Mouse (Mus musculus) brain, embryonic 14.5 days (tissue): Measurements from ENCODE around the gene Aldh16a1. TPM values are rescaled to one million over a fixed set of nuclear protein-coding genes. Genes with fewer than 3 reads are reported as not detected.
"Not testable (repeated sequence)": the region's sequence is repeated elsewhere in the genome, so short reads cannot be mapped to it uniquely, and the experiment has no call there.

ENCODE experiments used
- DNase-seq: peaks from one replicate; pipeline ENCODE4 v3.0.0-alpha.2; 2011; ENCODE audit warnings: low read depth
- CTCF ChIP-seq: fragments of 200-500 bp; IDR thresholded peaks from 2 replicates; pipeline ENCODE4 v1.5.1; 2012; ENCODE audit warnings: inconsistent platforms, mild to moderate bottlenecking, moderate library complexity, borderline replicate concordance; ENCODE audit not compliant: insufficient read depth, insufficient read length; ENCODE audit errors: extremely low read depth
- POLR2A ChIP-seq: fragments of 200-500 bp; IDR thresholded peaks from 2 replicates; pipeline ENCODE4 v1.6.1; 2012; ENCODE audit warnings: mild to moderate bottlenecking, inconsistent platforms, borderline replicate concordance; ENCODE audit not compliant: poor library complexity, insufficient read depth, insufficient read length, severe bottlenecking; ENCODE audit errors: extremely low read depth
- polyA plus RNA-seq: library from polyadenylated mRNA; depleted of rRNA; stranded (reverse); fragments of >200 nt; gene quantifications from 2 replicates; pipeline ENCODE4 v1.2.3, GENCODE M21; 2012

The Aldh16a1 gene
- polyA plus RNA-seq, 1 experiment = 26.4 TPM

GRCm38 (mm10) chr7:45126147-45126843 is 28.1 kb downstream of the Aldh16a1 start:
- TF ChIP-seq POLR2A = no peak
- no peak for TF ChIP-seq CTCF
- DNase-seq = no peak

- DNase-seq = not testable (repeated sequence)
Measured at GRCm38 (mm10) chr7:45125649-45126048, 28.7 kb downstream of the Aldh16a1 start.

GRCm38 (mm10) chr7:45125144-45125600 is 29.2 kb downstream of the Aldh16a1 start:
- peak; percentile 61 for DNase-seq
- TF ChIP-seq POLR2A (no peak), CTCF (no peak)

GRCm38 (mm10) chr7:45124224-45125143 is 29.9 kb downstream of the Aldh16a1 start, which contains the start of gene Rps11:
Gene Rps11, minus strand, starts transcription at chr7:45124439.
- DNase-seq = peak; percentile 100
- TF ChIP-seq POLR2A (peak; percentile 56; the same call in 1 of the 2 replicates), CTCF (no peak)

GRCm38 (mm10) chr7:45123186-45123570 is 31.2 kb downstream of the Aldh16a1 start:
- no peak for TF ChIP-seq CTCF
- TF ChIP-seq POLR2A = no peak
- DNase-seq = no peak

GRCm38 (mm10) chr7:45122561-45123185 is 31.7 kb downstream of the Aldh16a1 start:
- TF ChIP-seq POLR2A (no peak), CTCF (no peak)
- DNase-seq = no peak

- no peak for DNase-seq
- TF ChIP-seq POLR2A (no peak), CTCF (no peak)
Measured at GRCm38 (mm10) chr7:45121966-45122365, 32.4 kb downstream of the Aldh16a1 start.

- no peak for DNase-seq
- TF ChIP-seq POLR2A (no peak), CTCF (no peak)
Measured at GRCm38 (mm10) chr7:45121404-45121803, 33.0 kb downstream of the Aldh16a1 start.

- no peak for DNase-seq
- TF ChIP-seq POLR2A (no peak), CTCF (no peak)
Measured at GRCm38 (mm10) chr7:45119780-45120709, 34.3 kb downstream of the Aldh16a1 start.

- DNase-seq = no peak
- no peak for TF ChIP-seq CTCF
- TF ChIP-seq POLR2A = no peak
Measured at GRCm38 (mm10) chr7:45118336-45118735, 36.0 kb downstream of the Aldh16a1 start.
